Mouse (Mus musculus) ovary, adult 10 weeks (tissue): ENCODE measurements around the gene Pdia6. TPM values are rescaled to one million over a fixed set of nuclear protein-coding genes. Genes with fewer than 3 reads are reported as not detected.

ENCODE experiments used
- polyA plus RNA-seq: library from polyadenylated mRNA; stranded (reverse); fragments of 350-450 nt; fragmentation: Illumina TruSeq; extraction: RNeasy Lipid Tissue Mini Kit (QIAGEN cat#74804); gene quantifications from one replicate; pipeline ENCODE4 v1.2.3, GENCODE M21; 2014

The Pdia6 gene
- 151 TPM for polyA plus RNA-seq

DNA sequence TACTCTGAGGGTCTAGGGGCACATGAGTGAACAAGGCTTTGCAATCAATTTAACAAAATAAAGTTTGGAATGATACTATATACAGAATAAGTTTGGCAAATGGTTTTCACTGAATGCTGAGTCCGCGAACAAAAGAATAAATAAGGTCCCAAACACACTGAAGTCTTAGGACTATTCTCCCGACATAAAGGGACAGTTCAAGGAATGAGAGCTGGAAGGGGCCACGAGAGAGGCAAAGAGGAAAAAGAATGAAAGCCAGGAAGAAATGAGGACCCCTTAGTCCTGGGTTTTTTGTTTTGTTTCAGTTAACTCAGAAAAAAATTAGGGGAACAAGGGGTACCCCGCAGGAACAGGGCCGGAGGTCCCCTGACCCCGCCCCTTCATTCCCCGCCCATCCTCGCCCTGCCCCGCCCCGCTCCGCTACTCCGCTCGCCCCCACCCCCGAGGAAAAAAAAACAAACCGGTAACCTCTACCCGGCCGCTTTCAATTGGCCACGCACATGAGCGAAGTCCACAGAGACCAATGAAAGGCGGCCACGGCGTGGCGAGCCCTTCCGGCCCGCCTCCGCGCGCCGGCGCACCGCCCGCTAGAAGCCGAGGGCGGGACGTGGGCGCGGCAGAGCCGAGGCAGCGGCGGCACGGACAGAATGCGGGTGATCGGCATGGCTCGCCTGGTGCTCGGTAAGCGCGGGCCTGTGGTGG is at the start of gene Pdia6:
Pdia6 (plus strand) TSS at position 575 of the 702 bp plus-strand sequence.

GRCm38 (mm10) chr12:17329259-17329658 is 62.9 kb downstream of the Pdia6 start, which contains the start of gene Atp6v1c2:
Gene Atp6v1c2, minus strand, starts transcription at chr12:17329359.

Other genes with a start within 250 kb of the Pdia6 start
- gene Kcnf1, start 89.7 kb upstream of the Pdia6 start, polyA plus RNA-seq: 3.3 TPM
- gene Atp6v1c2, start 62.8 kb downstream of the Pdia6 start, polyA plus RNA-seq: 2.3 TPM
- gene Nol10, start 81.9 kb downstream of the Pdia6 start, polyA plus RNA-seq: 32.8 TPM